Mouse (Mus musculus) MEL (cell line): Measurements from ENCODE around the gene 2700049A03Rik. TPM values are rescaled to one million over a fixed set of nuclear protein-coding genes. Genes with fewer than 3 reads are reported as not detected.

ENCODE experiments used
- DNase-seq: peaks from one replicate; pipeline ENCODE4 v3.0.0; 2011; ENCODE audit warnings: low read depth, low spot score
- H3K27ac ChIP-seq: 2 replicates; pipeline ENCODE4 v1.5.1; 2012; ENCODE audit warnings: low read depth, mild to moderate bottlenecking, control low read depth, low read length, moderate library complexity; ENCODE audit not compliant: control insufficient read depth
- H3K27me3 ChIP-seq, 2 experiments: fragments of 150-350 bp in 1 of 2; sonication (generic) in 1 of 2; 2 replicates each; pipeline ENCODE4 v1.6.1; 2012; ENCODE audit warnings: low read length in 2 of 2, mild to moderate bottlenecking in 2 of 2, improper control_type of control experiment in 1 of 2, moderate library complexity in 1 of 2; ENCODE audit not compliant: insufficient read depth in 2 of 2, control insufficient read depth in 1 of 2
- H3K36me3 ChIP-seq, 2 experiments: 2 replicates each; pipeline ENCODE4 v1.6.1; 2012 to 2014; ENCODE audit warnings: low read length in 2 of 2, improper control_type of control experiment in 1 of 2, inconsistent platforms in 1 of 2, mild to moderate bottlenecking in 1 of 2; ENCODE audit not compliant: insufficient read depth in 2 of 2, control insufficient read depth in 1 of 2
- H3K4me1 ChIP-seq, 2 experiments: fragments of 150-350 bp in 1 of 2; sonication (generic) in 1 of 2; 2 replicates each; pipeline ENCODE4 v1.6.1; 2012; ENCODE audit warnings: low read length in 2 of 2, improper control_type of control experiment in 1 of 2, mild to moderate bottlenecking in 1 of 2; ENCODE audit not compliant: insufficient read depth in 2 of 2, control insufficient read depth in 1 of 2
- H3K4me3 ChIP-seq, 2 experiments: fragments of 150-350 bp in 1 of 2; sonication (generic) in 1 of 2; 2 replicates each; pipeline ENCODE4 v1.5.1; 2012; ENCODE audit warnings: low read depth in 2 of 2, low read length in 2 of 2, mild to moderate bottlenecking in 2 of 2, moderate library complexity in 2 of 2, control low read depth in 1 of 2, improper control_type of control experiment in 1 of 2; ENCODE audit not compliant: control insufficient read depth in 1 of 2, insufficient read depth in 1 of 2
- H3K79me2 ChIP-seq: 2 replicates; pipeline ENCODE4 v1.6.1; 2012; ENCODE audit warnings: mild to moderate bottlenecking, low read length, moderate library complexity; ENCODE audit not compliant: control insufficient read depth, poor library complexity, insufficient read depth
- H3K9ac ChIP-seq: 2 replicates; pipeline ENCODE4 v1.6.1; 2012; ENCODE audit warnings: low read depth, mild to moderate bottlenecking, control low read depth, low read length, moderate library complexity; ENCODE audit not compliant: control insufficient read depth, poor library complexity, severe bottlenecking
- H3K9me3 ChIP-seq: fragments of 150-350 bp; sonication (generic); replicated peaks from 2 replicates; pipeline ENCODE4 v1.6.1; 2012; ENCODE audit warnings: mild to moderate bottlenecking, low read length, improper control_type of control experiment, moderate library complexity; ENCODE audit not compliant: insufficient read depth
- CHD1 ChIP-seq: IDR thresholded peaks from 2 replicates; pipeline ENCODE4 v1.6.1; 2012; ENCODE audit warnings: low read depth, mild to moderate bottlenecking, inconsistent platforms, low read length, improper control_type of control experiment
- CHD2 ChIP-seq: IDR thresholded peaks from 2 replicates; pipeline ENCODE4 v1.6.1; 2011; ENCODE audit warnings: low read length, improper control_type of control experiment
- CTCF ChIP-seq, 3 experiments: IDR thresholded peaks in 2 of 3; conservative IDR thresholded peaks in 1 of 3; 2 replicates each; pipeline ENCODE4 v1.5.1; 2011 to 2012; ENCODE audit warnings: low read length in 3 of 3, low read depth in 2 of 3, mild to moderate bottlenecking in 2 of 3, improper control_type of control experiment in 1 of 3, inconsistent platforms in 1 of 3, mixed read lengths in 1 of 3, moderate library complexity in 1 of 3; ENCODE audit not compliant: control insufficient read depth in 1 of 3, insufficient read depth in 1 of 3, poor library complexity in 1 of 3, severe bottlenecking in 1 of 3
- ELF1 ChIP-seq: IDR thresholded peaks from 2 replicates; pipeline ENCODE4 v1.6.1; 2014; ENCODE audit warnings: low read depth, mild to moderate bottlenecking, inconsistent platforms, low read length, improper control_type of control experiment, moderate library complexity
- EP300 ChIP-seq, 2 experiments: IDR thresholded peaks; 2 replicates each; pipeline ENCODE4 v1.6.1; 2011; ENCODE audit warnings: improper control_type of control experiment in 2 of 2, low read length in 2 of 2, low read depth in 1 of 2, mild to moderate bottlenecking in 1 of 2
- GABPA ChIP-seq: IDR thresholded peaks from 2 replicates; pipeline ENCODE4 v1.6.1; 2012; ENCODE audit warnings: low read depth, mild to moderate bottlenecking, inconsistent platforms, low read length, improper control_type of control experiment, moderate library complexity
- GATA1 ChIP-seq: IDR thresholded peaks from 2 replicates; pipeline ENCODE4 v1.6.1; 2011; ENCODE audit warnings: low read depth, low read length, improper control_type of control experiment
- KAT2A ChIP-seq: conservative IDR thresholded peaks from 2 replicates; pipeline ENCODE4 v1.6.1; 2012; ENCODE audit warnings: low read depth, low read length, improper control_type of control experiment, inconsistent platforms
- MAX ChIP-seq: IDR thresholded peaks from 2 replicates; pipeline ENCODE4 v1.6.1; 2011; ENCODE audit warnings: low read length, improper control_type of control experiment
- MAZ ChIP-seq: IDR thresholded peaks from 2 replicates; pipeline ENCODE4 v1.6.1; 2012; ENCODE audit warnings: low read depth, mild to moderate bottlenecking, inconsistent platforms, low read length, improper control_type of control experiment
- MYB ChIP-seq: IDR thresholded peaks from 2 replicates; pipeline ENCODE4 v1.6.1; 2011; ENCODE audit warnings: mild to moderate bottlenecking, low read depth, low read length, improper control_type of control experiment
- MYC ChIP-seq: IDR thresholded peaks from 2 replicates; pipeline ENCODE4 v1.6.1; 2011; ENCODE audit warnings: low read depth, mild to moderate bottlenecking, low read length, improper control_type of control experiment, moderate library complexity
- NELFE ChIP-seq: IDR thresholded peaks from 2 replicates; pipeline ENCODE4 v1.6.1; 2011; ENCODE audit warnings: low read depth, low read length, improper control_type of control experiment
- NRF1 ChIP-seq: IDR thresholded peaks from 2 replicates; pipeline ENCODE4 v1.6.1; 2014; ENCODE audit warnings: low read depth, mild to moderate bottlenecking, inconsistent platforms, low read length, improper control_type of control experiment, moderate library complexity; ENCODE audit not compliant: poor library complexity, insufficient read depth, severe bottlenecking
- POLR2AphosphoS2 ChIP-seq: IDR thresholded peaks from 2 replicates; pipeline ENCODE4 v1.6.1; 2011; ENCODE audit warnings: low read length, improper control_type of control experiment
- POLR2AphosphoS5 ChIP-seq: IDR thresholded peaks from 2 replicates; pipeline ENCODE4 v1.6.1; 2012; ENCODE audit warnings: low read depth, borderline replicate concordance, mild to moderate bottlenecking, inconsistent platforms, low read length, moderate library complexity, mixed read lengths
- RAD21 ChIP-seq: IDR thresholded peaks from 2 replicates; pipeline ENCODE4 v1.6.1; 2011; ENCODE audit warnings: mild to moderate bottlenecking, low read depth, low read length, improper control_type of control experiment
- SMC3 ChIP-seq: IDR thresholded peaks from 2 replicates; pipeline ENCODE4 v1.6.1; 2011; ENCODE audit warnings: low read depth, low read length, improper control_type of control experiment
- TBP ChIP-seq: IDR thresholded peaks from 2 replicates; pipeline ENCODE4 v1.8.0; 2011; ENCODE audit warnings: low read depth, low read length, improper control_type of control experiment
- TCF12 ChIP-seq: IDR thresholded peaks from 2 replicates; pipeline ENCODE4 v1.6.1; 2014; ENCODE audit warnings: low read depth, mild to moderate bottlenecking, inconsistent platforms, low read length, improper control_type of control experiment, moderate library complexity
- UBTF ChIP-seq: IDR thresholded peaks from 2 replicates; pipeline ENCODE4 v1.6.1; 2012; ENCODE audit warnings: low read depth, mild to moderate bottlenecking, inconsistent platforms, low read length, improper control_type of control experiment, moderate library complexity, borderline replicate concordance; ENCODE audit not compliant: insufficient read depth
- ZC3H11A ChIP-seq: IDR thresholded peaks from 2 replicates; pipeline ENCODE4 v1.6.1; 2012; ENCODE audit warnings: low read depth, mild to moderate bottlenecking, inconsistent platforms, low read length, improper control_type of control experiment
- ZMIZ1 ChIP-seq: IDR thresholded peaks from 2 replicates; pipeline ENCODE4 v1.6.1; 2012; ENCODE audit warnings: low read depth, mild to moderate bottlenecking, inconsistent platforms, low read length, improper control_type of control experiment, moderate library complexity
- ZNF384 ChIP-seq: IDR thresholded peaks from 2 replicates; pipeline ENCODE4 v1.6.1; 2012; ENCODE audit warnings: low read depth, mild to moderate bottlenecking, inconsistent platforms, low read length, improper control_type of control experiment
- polyA plus RNA-seq, 2 experiments: library from polyadenylated mRNA; stranded (reverse) in 1 of 2; unstranded in 1 of 2; fragments of >175 nt in 1 of 2; fragments of >200 nt in 1 of 2; gene quantifications; 2 replicates each; pipeline versions ENCODE4 v1.2.1 to v1.2.4; 2012; ENCODE audit warnings: low replicate concordance in 2 of 2, low read depth in 1 of 2; ENCODE audit not compliant: insufficient read length in 2 of 2, insufficient read depth in 1 of 2, missing spikeins in 1 of 2
- total RNA-seq: library from RNA; depleted of rRNA; stranded (reverse); fragments of 300-350 nt; gene quantifications from 2 replicates; pipeline ENCODE4 v1.2.3, GENCODE M21; 2012

2700049A03Rik gene
- total and polyA plus RNA-seq, 3 experiments, result 5.8 to 7.2 TPM; not detected in 1

GRCm38 (mm10) chr12:71217191-71217590 is 80.5 kb downstream of the 2700049A03Rik start:
- peaks cover 0 to 7% of the 10 kb centered on the region in 2 experiments; a peak in 2 of 4 replicates for H3K36me3 ChIP-seq
- H3K9me3 ChIP-seq, result no peaks in the 10 kb centered on the region
- H3K79me2 ChIP-seq, result no peaks in the 10 kb centered on the region
- H3K9ac ChIP-seq, result no peak overlapping the region
- H3K4me3 ChIP-seq, result no peak overlapping the region
- no peaks in the 10 kb centered on the region for H3K4me1 ChIP-seq
- no peaks in the 10 kb centered on the region for H3K27me3 ChIP-seq
- H3K27ac ChIP-seq, result no peak overlapping the region
- TF ChIP-seq TBP (no peak), POLR2AphosphoS2 (no peak), CHD1 (no peak), POLR2AphosphoS5 (no peak), ELF1 (no peak), MYB (no peak), ZMIZ1 (no peak), MAZ (no peak), CTCF (IDR thresholded peaks at IDR 0.05 in 2 of 3, conservative IDR thresholded peaks at IDR 0.05 in 1 of 3; ENCODE audit: control insufficient read depth in 1 of 3, insufficient read depth in 1 of 3, low read depth in 2 of 3, low read length in 3 of 3, poor library complexity in 1 of 3, severe bottlenecking in 1 of 3) (no peak), ZC3H11A (no peak), CHD2 (no peak), GATA1 (no peak), TCF12 (no peak), MYC (no peak), UBTF (no peak), MAX (no peak), NELFE (no peak)
- DNase-seq, result no peak

GRCm38 (mm10) chr12:71217866-71218522 is 81.3 kb downstream of the 2700049A03Rik start:
- H3K36me3 ChIP-seq, result peaks cover 0 to 7% of the 10 kb centered on the region in 2 experiments; a peak in 2 of 4 replicates
- H3K4me1 ChIP-seq, result no peaks in the 10 kb centered on the region
- H3K4me3 ChIP-seq, result no peak overlapping the region
- H3K79me2 ChIP-seq, result no peaks in the 10 kb centered on the region
- H3K9me3 ChIP-seq, result no peaks in the 10 kb centered on the region
- H3K27me3 ChIP-seq, result no peaks in the 10 kb centered on the region
- H3K27ac ChIP-seq, result no peak overlapping the region
- no peak for DNase-seq
- TF ChIP-seq EP300 (IDR thresholded peaks at IDR 0.05; ENCODE audit: low read depth in 1 of 2, low read length in 2 of 2) (no peak), ELF1 (no peak), ZNF384 (no peak), NRF1 (no peak), CHD1 (no peak), GABPA (no peak), KAT2A (no peak), MAX (no peak), ZC3H11A (no peak), RAD21 (no peak), SMC3 (no peak), POLR2AphosphoS2 (no peak)
- H3K9ac ChIP-seq, result no peak overlapping the region
